Mouse (Mus musculus) limb, embryonic 15.5 days (tissue): Measurements from ENCODE around the gene Rhot2. TPM values are rescaled to one million over a fixed set of nuclear protein-coding genes. Genes with fewer than 3 reads are reported as not detected.
A peak's percentile ranks its signal among the peaks of the same experiment; 100 is the strongest.

Source experiments
- ATAC-seq: fragments of 200-750 bp; cut with Nextera tagmentation; 2 replicates; pipeline ENCODE4 v1.8.0; 2017; ENCODE audit warnings: low read depth, moderate TSS enrichment; ENCODE audit not compliant: insufficient number of reproducible peaks, low FRiP score, low TSS enrichment
- H3K27ac ChIP-seq: fragments of 300-500 bp; sonication (generic); 2 replicates; pipeline ENCODE4 v1.5.1; 2015; ENCODE audit warnings: moderate library complexity, mild to moderate bottlenecking, inconsistent platforms
- H3K27me3 ChIP-seq: fragments of 300-500 bp; sonication (generic); 2 replicates; pipeline ENCODE4 v1.6.1; 2015; ENCODE audit warnings: inconsistent platforms
- H3K36me3 ChIP-seq: fragments of 300-500 bp; sonication (generic); 2 replicates; pipeline ENCODE4 v1.6.1; 2015; ENCODE audit warnings: inconsistent platforms
- H3K4me1 ChIP-seq: fragments of 300-500 bp; sonication (generic); 2 replicates; pipeline ENCODE4 v1.6.1; 2015; ENCODE audit warnings: inconsistent platforms
- H3K4me2 ChIP-seq: fragments of 300-500 bp; sonication (generic); 2 replicates; pipeline ENCODE4 v1.6.1; 2015; ENCODE audit warnings: mild to moderate bottlenecking, inconsistent platforms
- H3K4me3 ChIP-seq: fragments of 300-500 bp; sonication (generic); 2 replicates; pipeline ENCODE4 v1.5.1; 2015; ENCODE audit warnings: mild to moderate bottlenecking, inconsistent platforms
- H3K9ac ChIP-seq: fragments of 300-500 bp; sonication (generic); 2 replicates; pipeline ENCODE4 v1.6.1; 2015; ENCODE audit warnings: inconsistent platforms
- H3K9me3 ChIP-seq: fragments of 300-500 bp; sonication (generic); 2 replicates; pipeline ENCODE4 v1.6.1; 2016; ENCODE audit warnings: inconsistent platforms
- WGBS: fragments of 180-500 bp; shearing (Covaris S2); methylation state at CpG from one replicate; pipeline ENCODE4 v1.1.7; 2015; 5-methylcytosine and 5-hydroxymethylcytosine counted together
- polyA plus RNA-seq: library from polyadenylated mRNA; unstranded; fragments of >200 nt; fragmentation: Nextera tagmentation; extraction: Ambion mirVana; gene quantifications from 2 replicates; pipeline ENCODE4 v1.2.1, GENCODE M21; 2015

The Rhot2 gene
- polyA plus RNA-seq, 1 experiment from 2014 or later = 25.4 TPM

- Histone ChIP-seq H3K4me3 (peak overlapping the region; percentile 62), H3K27me3 (no peaks in the 10 kb centered on the region), H3K9me3 (no peaks in the 10 kb centered on the region), H3K4me2 (peak overlapping the region; percentile 66), H3K9ac (no peak overlapping the region), H3K27ac (peak overlapping the region; percentile 3; the same call in 1 of the 2 replicates), H3K36me3 (peaks cover 48% of the 10 kb centered on the region), H3K4me1 (peaks cover 64% of the 10 kb centered on the region)
- no peak for ATAC-seq
- WGBS = 76% methylated on average over 4 of the region's 4 CpGs
These were observed 14.4 kb downstream of the Rhot2 start for GRCm38 (mm10) chr17:25830200-25830753.

GRCm38 (mm10) chr17:25829558-25830017 lies 15.1 kb downstream of the Rhot2 start:
- Histone ChIP-seq H3K9ac (peak overlapping the region; percentile 68), H3K4me1 (peaks cover 64% of the 10 kb centered on the region), H3K4me3 (peak overlapping the region; percentile 62), H3K27ac (peak overlapping the region; percentile 92), H3K27me3 (no peaks in the 10 kb centered on the region), H3K4me2 (peak overlapping the region; percentile 66), H3K9me3 (no peaks in the 10 kb centered on the region), H3K36me3 (peaks cover 42% of the 10 kb centered on the region)
- WGBS = 40% methylated on average over 8 of the region's 8 CpGs
- no peak for ATAC-seq

GRCm38 (mm10) chr17:25828712-25829557 lies 15.7 kb downstream of the Rhot2 start, which contains the start of gene Jmjd8:
Gene Jmjd8, plus strand, starts transcription at chr17:25828867.
- peak within 1 kb of the TSS; percentile 66 for H3K4me2 ChIP-seq
- 2% methylated on average over 32 of the region's 32 CpGs for WGBS
- no peaks in the 10 kb centered on the region for H3K9me3 ChIP-seq
- no peak for ATAC-seq
- no peaks in the 10 kb centered on the region for H3K27me3 ChIP-seq
- H3K36me3 ChIP-seq = peaks cover 42% of the 10 kb centered on the region
- H3K27ac ChIP-seq = peak within 1 kb of the TSS; percentile 92
- H3K9ac ChIP-seq = peak within 1 kb of the TSS; percentile 68
- H3K4me3 ChIP-seq = peak within 1 kb of the TSS; percentile 62
- H3K4me1 ChIP-seq = peaks cover 64% of the 10 kb centered on the region

- Histone ChIP-seq H3K9ac (peak overlapping the region; percentile 68; the same call in 1 of the 2 replicates), H3K4me3 (peak overlapping the region; percentile 62), H3K36me3 (peaks cover 42% of the 10 kb centered on the region), H3K9me3 (no peaks in the 10 kb centered on the region), H3K4me1 (peaks cover 65% of the 10 kb centered on the region), H3K4me2 (peak overlapping the region; percentile 66), H3K27me3 (no peaks in the 10 kb centered on the region), H3K27ac (peak overlapping the region; percentile 92)
- no peak for ATAC-seq
- 81% methylated on average over 8 of the region's 8 CpGs for WGBS
These were observed 16.4 kb downstream of the Rhot2 start for GRCm38 (mm10) chr17:25828223-25828594.

GRCm38 (mm10) chr17:25827546-25828222 lies 17.0 kb downstream of the Rhot2 start:
- no peak overlapping the region for H3K9ac ChIP-seq
- H3K4me1 ChIP-seq = peaks cover 65% of the 10 kb centered on the region
- no peak for ATAC-seq
- WGBS = 90% methylated on average over 22 of the region's 22 CpGs
- 0 out of 2 replicates have a peak overlapping the region, but pooled peaks have one; percentile 66 for H3K4me2 ChIP-seq
- peaks cover 42% of the 10 kb centered on the region for H3K36me3 ChIP-seq
- no peaks in the 10 kb centered on the region for H3K9me3 ChIP-seq
- H3K4me3 ChIP-seq = peak overlapping the region; percentile 62; the same call in 1 of the 2 replicates
- H3K27me3 ChIP-seq = no peaks in the 10 kb centered on the region
- H3K27ac ChIP-seq = 0 out of 2 replicates have a peak overlapping the region, but pooled peaks have one; percentile 92

- peaks cover 64% of the 10 kb centered on the region for H3K4me1 ChIP-seq
- ATAC-seq = no peak
- peaks cover 42% of the 10 kb centered on the region for H3K36me3 ChIP-seq
- no peak overlapping the region for H3K27ac ChIP-seq
- no peaks in the 10 kb centered on the region for H3K9me3 ChIP-seq
- H3K9ac ChIP-seq = no peak overlapping the region
- no peak overlapping the region for H3K4me2 ChIP-seq
- WGBS = 96% methylated on average over 13 of the region's 13 CpGs
- H3K27me3 ChIP-seq = peaks cover 1% of the 10 kb centered on the region; the same call in 1 of the 2 replicates
- H3K4me3 ChIP-seq = no peak overlapping the region
These were observed 17.6 kb downstream of the Rhot2 start for GRCm38 (mm10) chr17:25827011-25827410.

GRCm38 (mm10) chr17:25825984-25826570 lies 18.6 kb downstream of the Rhot2 start:
- peaks cover 54% of the 10 kb centered on the region for H3K4me1 ChIP-seq
- no peak overlapping the region for H3K27ac ChIP-seq
- WGBS = 95% methylated on average over 27 of the region's 27 CpGs
- H3K9ac ChIP-seq = no peak overlapping the region
- H3K36me3 ChIP-seq = peaks cover 37% of the 10 kb centered on the region
- H3K4me3 ChIP-seq = no peak overlapping the region
- no peak overlapping the region for H3K4me2 ChIP-seq
- no peaks in the 10 kb centered on the region for H3K9me3 ChIP-seq
- no peak for ATAC-seq
- H3K27me3 ChIP-seq = peaks cover 9% of the 10 kb centered on the region

- Histone ChIP-seq H3K27ac (no peak overlapping the region), H3K27me3 (peaks cover 15% of the 10 kb centered on the region), H3K4me3 (no peak overlapping the region), H3K4me2 (no peak overlapping the region), H3K36me3 (peaks cover 29% of the 10 kb centered on the region), H3K4me1 (peaks cover 47% of the 10 kb centered on the region), H3K9me3 (no peaks in the 10 kb centered on the region), H3K9ac (no peak overlapping the region)
- 88% methylated on average over 6 of the region's 6 CpGs for WGBS
- ATAC-seq = no peak
These were observed 19.3 kb downstream of the Rhot2 start for GRCm38 (mm10) chr17:25825311-25825710.

- 0 out of 2 replicates have a peak overlapping the region, but pooled peaks have one; percentile 52 for H3K9ac ChIP-seq
- no peak for ATAC-seq
- no peaks in the 10 kb centered on the region for H3K9me3 ChIP-seq
- peak overlapping the region; percentile 64 for H3K4me3 ChIP-seq
- 71% methylated on average over 16 of the region's 17 CpGs for WGBS
- no peak overlapping the region for H3K27ac ChIP-seq
- peaks cover 39% of the 10 kb centered on the region for H3K4me1 ChIP-seq
- H3K27me3 ChIP-seq = peaks cover 23% of the 10 kb centered on the region
- H3K4me2 ChIP-seq = peak overlapping the region; percentile 89
- peaks cover 26% of the 10 kb centered on the region for H3K36me3 ChIP-seq
These were observed 20.1 kb downstream of the Rhot2 start for GRCm38 (mm10) chr17:25824362-25825142.

GRCm38 (mm10) chr17:25823452-25823851 lies 21.2 kb downstream of the Rhot2 start, which contains the start of gene Wdr24:
Gene Wdr24, plus strand, starts transcription at chr17:25823627.
- Histone ChIP-seq H3K36me3 (peaks cover 26% of the 10 kb centered on the region), H3K9ac (peak within 1 kb of the TSS; percentile 52), H3K27ac (peak within 1 kb of the TSS; percentile 74), H3K4me2 (peak within 1 kb of the TSS; percentile 89), H3K4me3 (peak within 1 kb of the TSS; percentile 64), H3K9me3 (no peaks in the 10 kb centered on the region), H3K27me3 (peaks cover 34% of the 10 kb centered on the region), H3K4me1 (peaks cover 40% of the 10 kb centered on the region)
- ATAC-seq = no peak
- under 1% methylated on average over 18 of the region's 18 CpGs for WGBS
